Mouse (Mus musculus) myocyte (in vitro differentiated cells): ENCODE data around the gene Cdr2l.

Source experiments
- MAX ChIP-seq: IDR thresholded peaks from one replicate; pipeline ENCODE4 v1.6.1; 2011; ENCODE audit warnings: low read depth, mild to moderate bottlenecking, control low read depth
- POLR2AphosphoS2 ChIP-seq: IDR thresholded peaks from one replicate; pipeline ENCODE4 v1.6.1; 2011; ENCODE audit warnings: low read depth, control low read depth; ENCODE audit not compliant: insufficient read length

- TF ChIP-seq MAX (no peak), POLR2AphosphoS2 (no peak)
Observed at GRCm38 (mm10) chr11:115337350-115337749, 44.4 kb upstream of the Cdr2l start.
